Mouse (Mus musculus): ENCODE measurements around the gene Pet2.

The Pet2 gene

DNA sequence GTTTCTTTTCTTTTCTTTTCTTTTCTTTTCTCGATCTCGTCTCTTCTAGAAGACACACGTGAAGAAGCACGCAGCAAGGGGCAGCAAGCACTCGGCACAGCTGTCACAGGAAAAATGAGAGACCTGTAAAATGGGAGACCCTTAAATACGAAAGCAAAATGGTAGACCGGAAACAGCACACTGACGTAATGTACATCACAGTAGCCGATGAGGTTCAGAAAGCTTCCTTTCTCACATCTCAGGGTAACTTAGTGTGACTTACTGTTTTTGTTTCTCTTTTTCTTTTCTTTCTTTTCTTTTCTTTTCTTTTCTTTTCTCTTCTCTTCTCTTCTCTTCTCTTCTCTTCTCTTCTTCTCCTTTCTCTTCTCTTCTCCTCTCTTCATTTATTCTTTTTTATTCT lies at the start of gene Pet2:
TSS of gene Pet2 (minus strand) at position 101 of the 400 bp plus-strand sequence.
- DNase-seq: no peak
